Mouse (Mus musculus): ENCODE data around the gene Chat. TPM values are rescaled to one million over a fixed set of nuclear protein-coding genes. Genes with fewer than 3 reads are reported as not detected.

Gene Chat
- polyA plus RNA-seq, 1 experiment from 2014 or later = 1.5 TPM

GRCm38 (mm10) chr14:32465506-32465870 lies 301 bp downstream of the Chat start:
- H3K4me2 ChIP-seq (ENCODE audit: low read depth, low read length) = 0 out of 2 replicates have a peak overlapping the region, but pooled peaks have one; percentile 53
- WGBS = 0% methylated on average over 9 of the region's 11 CpGs
- H3K9me3 ChIP-seq (ENCODE audit: control insufficient read depth, low read length) = no peaks in the 10 kb centered on the region
- peaks cover 68% of the 10 kb centered on the region for H3K27me3 ChIP-seq (replicated peaks; ENCODE audit: control insufficient read depth, insufficient read depth, low read length)
- no peak for ATAC-seq
- no peaks in the 10 kb centered on the region for H3K36me3 ChIP-seq (ENCODE audit: control insufficient read depth, insufficient read depth, low read length)
- H3K4me1 ChIP-seq (ENCODE audit: control insufficient read depth, insufficient read depth, low read length) = peaks cover 16% of the 10 kb centered on the region
- no peak overlapping the region for H3K9ac ChIP-seq (ENCODE audit: low read depth, low read length)
- H3K4me3 ChIP-seq (ENCODE audit: low read length) = peak overlapping the region; percentile 45; the same call in 1 of the 2 replicates
- H3K27ac ChIP-seq (ENCODE audit: low read length) = no peak overlapping the region

GRCm38 (mm10) chr14:32464601-32465505 lies 936 bp downstream of the Chat start, which contains the start of gene Slc18a3:
Gene Slc18a3 (minus strand): TSS chr14:32464850.
- H3K36me3 ChIP-seq (ENCODE audit: control insufficient read depth, insufficient read depth, low read length) = no peaks in the 10 kb centered on the region
- peaks cover 74% of the 10 kb centered on the region for H3K27me3 ChIP-seq (replicated peaks; ENCODE audit: control insufficient read depth, insufficient read depth, low read length)

GRCm38 (mm10) chr14:32463211-32464040 lies 2.4 kb downstream of the Chat start:
- WGBS = 5% methylated on average over 74 of the region's 74 CpGs
- no peak overlapping the region for H3K27ac ChIP-seq (ENCODE audit: low read length)
- H3K4me1 ChIP-seq (ENCODE audit: control insufficient read depth, insufficient read depth, low read length) = peaks cover 16% of the 10 kb centered on the region
- H3K4me3 ChIP-seq (ENCODE audit: low read length) = no peak overlapping the region
- no peaks in the 10 kb centered on the region for H3K36me3 ChIP-seq (ENCODE audit: control insufficient read depth, insufficient read depth, low read length)
- H3K9me3 ChIP-seq (ENCODE audit: control insufficient read depth, low read length) = no peaks in the 10 kb centered on the region
- no peak overlapping the region for H3K4me2 ChIP-seq (ENCODE audit: low read depth, low read length)
- H3K9ac ChIP-seq (ENCODE audit: low read depth, low read length) = no peak overlapping the region
- ATAC-seq = no peak
- peaks cover 78% of the 10 kb centered on the region for H3K27me3 ChIP-seq (replicated peaks; ENCODE audit: control insufficient read depth, insufficient read depth, low read length)

More at GRCm38 (mm10) chr14:32464601-32465505, 936 bp downstream of the Chat start, which contains the start of gene Slc18a3:
- ATAC-seq = no peak
- Histone ChIP-seq H3K9me3 (ENCODE audit: control insufficient read depth, low read length) (no peaks in the 10 kb centered on the region), H3K9ac (ENCODE audit: low read depth, low read length) (0 out of 2 replicates have a peak within 1 kb of the TSS, but pooled peaks have one; percentile 14), H3K27ac (ENCODE audit: low read length) (no peak within 1 kb of the TSS), H3K4me2 (ENCODE audit: low read depth, low read length) (peak within 1 kb of the TSS; percentile 53), H3K4me3 (ENCODE audit: low read length) (peak within 1 kb of the TSS; percentile 45), H3K4me1 (ENCODE audit: control insufficient read depth, insufficient read depth, low read length) (peaks cover 16% of the 10 kb centered on the region)
- under 1% methylated on average over 58 of the region's 70 CpGs for WGBS

- H3K4me2 ChIP-seq (ENCODE audit: low read depth, low read length) = no peak overlapping the region
- peaks cover 3% of the 10 kb centered on the region; the same call in 1 of the 2 replicates for H3K27me3 ChIP-seq (replicated peaks; ENCODE audit: control insufficient read depth, insufficient read depth, low read length)
- H3K9ac ChIP-seq (ENCODE audit: low read depth, low read length) = no peak overlapping the region
- H3K9me3 ChIP-seq (ENCODE audit: control insufficient read depth, low read length) = no peaks in the 10 kb centered on the region
- no peaks in the 10 kb centered on the region for H3K36me3 ChIP-seq (ENCODE audit: control insufficient read depth, insufficient read depth, low read length)
- ATAC-seq = no peak
- no peak overlapping the region for H3K4me3 ChIP-seq (ENCODE audit: low read length)
- WGBS = 12% methylated on average over 4 of the region's 4 CpGs
- H3K27ac ChIP-seq (ENCODE audit: low read length) = no peak overlapping the region
- H3K4me1 ChIP-seq (ENCODE audit: control insufficient read depth, insufficient read depth, low read length) = no peaks in the 10 kb centered on the region
Observed at GRCm38 (mm10) chr14:32452552-32452951, 13.2 kb downstream of the Chat start.

GRCm38 (mm10) chr14:32446989-32447388 lies 18.8 kb downstream of the Chat start:
- WGBS = 70% methylated on average over 6 of the region's 6 CpGs
- Histone ChIP-seq H3K4me2 (ENCODE audit: low read depth, low read length) (no peak overlapping the region), H3K27me3 (replicated peaks; ENCODE audit: control insufficient read depth, insufficient read depth, low read length) (no peaks in the 10 kb centered on the region), H3K27ac (ENCODE audit: low read length) (no peak overlapping the region), H3K4me3 (ENCODE audit: low read length) (no peak overlapping the region), H3K36me3 (ENCODE audit: control insufficient read depth, insufficient read depth, low read length) (no peaks in the 10 kb centered on the region), H3K9ac (ENCODE audit: low read depth, low read length) (no peak overlapping the region), H3K4me1 (ENCODE audit: control insufficient read depth, insufficient read depth, low read length) (no peaks in the 10 kb centered on the region), H3K9me3 (ENCODE audit: control insufficient read depth, low read length) (no peaks in the 10 kb centered on the region)
- no peak for ATAC-seq

- no peaks in the 10 kb centered on the region for H3K36me3 ChIP-seq (ENCODE audit: control insufficient read depth, insufficient read depth, low read length)
- no peak overlapping the region for H3K4me3 ChIP-seq (ENCODE audit: low read length)
- H3K27ac ChIP-seq (ENCODE audit: low read length) = no peak overlapping the region
- no peak overlapping the region for H3K9ac ChIP-seq (ENCODE audit: low read depth, low read length)
- H3K4me2 ChIP-seq (ENCODE audit: low read depth, low read length) = no peak overlapping the region
- H3K27me3 ChIP-seq (replicated peaks; ENCODE audit: control insufficient read depth, insufficient read depth, low read length) = no peaks in the 10 kb centered on the region
- H3K9me3 ChIP-seq (ENCODE audit: control insufficient read depth, low read length) = no peaks in the 10 kb centered on the region
- ATAC-seq = no peak
- WGBS = 51% methylated on average over 8 of the region's 8 CpGs
- H3K4me1 ChIP-seq (ENCODE audit: control insufficient read depth, insufficient read depth, low read length) = no peaks in the 10 kb centered on the region
Observed at GRCm38 (mm10) chr14:32443446-32443845, 22.3 kb downstream of the Chat start.

GRCm38 (mm10) chr14:32439744-32440143 lies 26.0 kb downstream of the Chat start:
- H3K4me1 ChIP-seq (ENCODE audit: control insufficient read depth, insufficient read depth, low read length) = 0 out of 2 replicates have a peak, but pooled peaks cover 3% of the 10 kb centered on the region
- no peaks in the 10 kb centered on the region for H3K36me3 ChIP-seq (ENCODE audit: control insufficient read depth, insufficient read depth, low read length)
- peak; percentile 93 for ATAC-seq
- 23% methylated on average over 3 of the region's 3 CpGs for WGBS
- H3K9me3 ChIP-seq (ENCODE audit: control insufficient read depth, low read length) = no peaks in the 10 kb centered on the region
- H3K4me2 ChIP-seq (ENCODE audit: low read depth, low read length) = no peak overlapping the region
- no peaks in the 10 kb centered on the region for H3K27me3 ChIP-seq (replicated peaks; ENCODE audit: control insufficient read depth, insufficient read depth, low read length)
- peak overlapping the region; percentile 71 for H3K27ac ChIP-seq (ENCODE audit: low read length)
- no peak overlapping the region for H3K4me3 ChIP-seq (ENCODE audit: low read length)
- no peak overlapping the region for H3K9ac ChIP-seq (ENCODE audit: low read depth, low read length)

- 0 out of 2 replicates have a peak, but pooled peaks cover 3% of the 10 kb centered on the region for H3K4me1 ChIP-seq (ENCODE audit: control insufficient read depth, insufficient read depth, low read length)
- no peak overlapping the region for H3K9ac ChIP-seq (ENCODE audit: low read depth, low read length)
- H3K36me3 ChIP-seq (ENCODE audit: control insufficient read depth, insufficient read depth, low read length) = no peaks in the 10 kb centered on the region
- no peak; the same call in 1 of the 2 replicates for ATAC-seq
- WGBS = 44% methylated on average over 5 of the region's 5 CpGs
- H3K4me3 ChIP-seq (ENCODE audit: low read length) = no peak overlapping the region
- no peaks in the 10 kb centered on the region for H3K27me3 ChIP-seq (replicated peaks; ENCODE audit: control insufficient read depth, insufficient read depth, low read length)
- no peaks in the 10 kb centered on the region for H3K9me3 ChIP-seq (ENCODE audit: control insufficient read depth, low read length)
- H3K27ac ChIP-seq (ENCODE audit: low read length) = peak overlapping the region; percentile 71
- H3K4me2 ChIP-seq (ENCODE audit: low read depth, low read length) = no peak overlapping the region
Observed at GRCm38 (mm10) chr14:32439316-32439715, 26.5 kb downstream of the Chat start.

- H3K27me3 ChIP-seq (replicated peaks; ENCODE audit: control insufficient read depth, insufficient read depth, low read length) = no peaks in the 10 kb centered on the region
- H3K4me1 ChIP-seq (ENCODE audit: control insufficient read depth, insufficient read depth, low read length) = 0 out of 2 replicates have a peak, but pooled peaks cover 3% of the 10 kb centered on the region
- no peak overlapping the region for H3K4me2 ChIP-seq (ENCODE audit: low read depth, low read length)
- peak; percentile 68 for ATAC-seq
- no peaks in the 10 kb centered on the region for H3K36me3 ChIP-seq (ENCODE audit: control insufficient read depth, insufficient read depth, low read length)
- no peaks in the 10 kb centered on the region for H3K9me3 ChIP-seq (ENCODE audit: control insufficient read depth, low read length)
- no peak overlapping the region for H3K4me3 ChIP-seq (ENCODE audit: low read length)
- 35% methylated on average over 5 of the region's 5 CpGs for WGBS
- H3K27ac ChIP-seq (ENCODE audit: low read length) = peak overlapping the region; percentile 45
- H3K9ac ChIP-seq (ENCODE audit: low read depth, low read length) = no peak overlapping the region
Observed at GRCm38 (mm10) chr14:32437352-32437793, 28.4 kb downstream of the Chat start.

All from intestine, embryonic 16.5 days (tissue).